Mouse (Mus musculus): ENCODE measurements around the gene Slbp.

The Slbp gene

DNA sequence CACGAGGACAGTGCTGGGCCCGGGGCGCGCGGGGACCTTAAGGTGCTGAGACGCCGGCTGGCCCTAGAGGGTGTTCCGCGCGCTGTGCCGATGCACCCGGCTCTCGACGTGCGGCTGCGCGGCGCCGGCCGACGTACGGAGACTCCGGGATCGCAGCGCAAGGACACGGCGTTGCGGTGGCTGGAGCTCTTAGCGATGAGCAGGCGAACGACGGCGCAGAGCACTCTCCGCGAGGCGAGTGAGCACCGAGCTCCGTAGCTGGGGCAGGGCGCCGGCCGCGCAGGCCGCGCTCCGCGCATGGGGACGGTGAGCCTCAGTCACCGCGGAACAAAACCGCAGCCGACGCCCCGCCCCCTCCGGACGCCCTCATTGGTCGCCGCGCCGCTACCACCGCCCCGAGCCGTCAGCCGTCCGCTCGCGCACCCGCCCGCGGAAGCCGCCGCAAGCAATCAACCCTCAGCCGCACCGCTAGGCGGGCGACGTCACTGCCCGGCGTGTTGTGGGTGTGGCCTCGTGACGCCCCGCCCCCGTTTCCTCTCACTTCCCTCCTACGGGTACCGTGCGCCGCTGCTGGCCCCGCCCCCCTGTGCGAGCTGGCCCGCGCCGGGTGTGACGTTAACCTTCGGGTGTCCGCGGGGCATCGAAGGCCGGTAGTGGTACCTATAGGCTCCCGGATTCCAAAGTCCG is 22.9 kb downstream of the Slbp start, which contains the start of the genes Fam53a and Gm9903:
Gene Fam53a (minus strand): TSS at position 335 of the 687 bp plus-strand sequence.
Gene Gm9903 (plus strand): TSS at position 625 of the 687 bp plus-strand sequence.
- DNase-seq (ENCODE audit: low spot score), result peak; percentile 99

DNA sequence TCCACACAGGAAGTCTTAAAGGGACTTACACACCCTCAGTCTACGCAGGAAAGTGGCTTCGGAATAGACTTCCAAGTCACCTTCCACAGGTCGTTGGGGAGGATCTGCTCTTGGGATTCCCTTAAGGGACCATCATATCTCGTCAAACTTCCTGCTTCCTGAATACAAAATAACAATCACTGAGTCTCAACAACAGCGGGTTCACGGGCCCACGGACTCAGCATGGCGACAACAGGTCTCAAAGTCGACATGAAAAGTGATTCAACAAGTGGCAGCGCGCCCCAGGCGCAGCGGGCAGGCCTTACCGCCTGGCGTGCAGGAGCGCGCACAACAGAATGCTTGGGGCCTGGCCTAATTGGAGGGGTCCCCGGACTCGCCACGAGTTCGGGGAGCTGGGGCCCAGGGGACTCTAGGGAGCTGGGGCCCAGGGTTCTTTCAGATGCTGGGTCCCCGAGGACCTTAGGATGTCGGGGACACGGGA is 23.5 kb downstream of the Slbp start:
- peak; percentile 31 for DNase-seq (ENCODE audit: low spot score)

DNA sequence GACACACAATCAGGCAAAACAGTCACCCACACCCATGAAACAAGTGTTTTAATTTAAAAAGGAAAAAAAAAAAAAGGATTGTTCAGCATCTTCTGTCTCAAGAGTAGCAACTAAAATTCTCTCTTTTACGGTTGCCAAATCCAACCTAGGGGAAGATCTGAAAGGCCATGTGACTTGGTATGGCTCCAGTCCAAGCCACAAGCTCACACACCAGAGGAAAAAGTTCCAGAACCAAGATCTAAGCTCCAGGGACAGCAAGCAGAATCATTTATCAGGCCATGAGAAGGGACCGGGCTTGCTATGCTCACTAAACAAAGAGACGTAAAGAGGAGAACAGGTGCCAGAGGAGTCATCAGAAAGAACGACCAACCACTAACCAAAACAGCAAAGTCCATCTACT is 24.4 kb downstream of the Slbp start:
- peak; percentile 40 for DNase-seq (ENCODE audit: low spot score)

DNA sequence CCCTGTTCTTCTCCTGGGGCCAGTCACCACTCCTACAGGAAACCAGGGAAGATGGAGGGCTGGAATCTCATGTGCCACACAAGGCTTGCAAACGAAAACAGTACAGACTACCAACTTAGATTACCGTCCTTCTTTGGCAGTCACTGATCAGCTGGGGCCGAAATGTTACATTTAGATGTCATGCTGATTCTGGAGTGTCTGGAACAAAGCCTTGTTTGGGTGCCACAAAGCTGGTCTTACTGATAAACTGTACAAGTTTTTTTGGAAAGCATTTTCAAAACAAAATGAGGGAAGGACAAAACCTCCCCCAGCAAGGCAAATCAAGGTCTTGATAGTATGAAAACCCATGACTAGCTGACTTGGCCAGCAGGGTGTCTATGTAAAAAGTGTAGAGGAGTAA is 28.6 kb downstream of the Slbp start:
- DNase-seq (ENCODE audit: low spot score), result peak; percentile 71

DNA sequence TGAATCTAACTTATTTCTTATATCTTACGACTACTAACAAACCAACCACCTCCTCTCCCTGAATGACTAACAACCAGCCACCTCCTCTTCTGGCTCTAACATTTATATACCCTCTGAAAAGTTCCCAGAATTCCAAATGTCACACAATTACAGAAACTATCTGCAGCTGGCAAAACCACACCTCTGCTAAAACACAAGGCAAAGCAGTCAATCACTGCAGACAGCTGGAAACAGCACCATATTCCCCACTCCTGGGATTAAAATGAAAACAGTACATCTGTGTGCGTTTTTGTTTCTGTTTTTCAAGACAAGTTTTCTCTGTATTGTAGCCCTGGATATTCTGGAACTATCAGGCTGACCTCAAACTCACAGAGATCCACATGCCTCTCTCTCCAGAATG is 29.7 kb downstream of the Slbp start:
- no peak for DNase-seq (ENCODE audit: low spot score)

DNA sequence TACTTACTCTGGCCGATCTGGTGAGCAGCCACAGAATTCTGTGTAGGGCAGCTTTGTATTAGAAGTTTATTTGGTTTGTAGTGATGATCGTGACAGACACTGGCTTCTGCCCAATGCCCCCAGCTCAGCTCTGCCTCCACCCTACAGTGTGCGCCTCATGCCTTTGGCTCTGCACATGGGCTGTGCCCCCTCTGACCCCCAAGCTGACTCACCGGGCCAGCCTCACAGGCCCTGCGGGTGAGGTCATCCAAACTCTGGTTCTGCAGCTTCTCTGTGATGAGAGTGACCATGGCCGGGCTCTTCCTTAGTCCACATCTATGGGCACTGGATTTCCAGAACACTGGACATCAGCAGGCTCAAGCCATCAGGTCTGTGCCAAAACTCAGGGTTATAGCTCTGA is 38.0 kb downstream of the Slbp start:
- DNase-seq (ENCODE audit: low spot score), result peak; percentile 23

DNA sequence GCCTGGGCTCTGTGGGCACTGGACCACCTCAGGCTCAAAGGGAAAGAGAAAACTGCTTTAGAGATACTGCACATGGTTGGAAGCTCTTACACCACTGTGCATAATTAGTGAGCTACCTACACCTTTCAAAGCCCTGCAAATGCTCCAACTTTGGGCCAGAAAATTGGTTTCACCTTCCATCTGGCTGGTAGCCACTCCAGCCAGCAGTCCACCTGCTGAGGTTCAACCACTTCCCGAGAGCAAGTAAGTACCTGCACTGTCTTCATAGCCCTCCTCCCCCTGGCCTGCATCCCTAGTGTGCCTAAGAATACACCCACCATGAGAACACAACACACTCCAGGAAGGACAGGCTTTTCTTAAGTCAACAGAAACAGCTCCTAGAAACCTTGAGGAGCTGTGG is 40.6 kb downstream of the Slbp start:
- no peak for DNase-seq (ENCODE audit: low spot score)

DNA sequence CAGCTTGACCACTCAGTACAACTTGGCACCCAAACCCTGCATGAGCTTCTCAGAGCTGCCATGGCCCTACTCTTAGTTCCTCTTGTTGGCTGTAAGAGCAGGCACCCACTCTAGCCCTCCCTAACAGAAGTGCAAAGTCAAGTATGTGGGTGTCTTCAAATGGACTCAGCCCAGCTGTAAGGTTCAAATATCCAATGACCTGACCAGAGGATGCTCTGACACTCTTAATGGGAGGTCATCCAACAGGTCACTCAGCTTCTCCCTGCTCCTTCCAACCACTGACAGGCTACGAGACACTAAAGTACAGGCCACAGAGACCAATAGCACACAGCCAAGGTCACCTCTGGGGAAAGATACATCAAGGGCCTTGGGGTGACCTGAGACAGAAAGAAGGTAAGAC is 43.1 kb downstream of the Slbp start:
- DNase-seq (ENCODE audit: low spot score), result no peak

DNA sequence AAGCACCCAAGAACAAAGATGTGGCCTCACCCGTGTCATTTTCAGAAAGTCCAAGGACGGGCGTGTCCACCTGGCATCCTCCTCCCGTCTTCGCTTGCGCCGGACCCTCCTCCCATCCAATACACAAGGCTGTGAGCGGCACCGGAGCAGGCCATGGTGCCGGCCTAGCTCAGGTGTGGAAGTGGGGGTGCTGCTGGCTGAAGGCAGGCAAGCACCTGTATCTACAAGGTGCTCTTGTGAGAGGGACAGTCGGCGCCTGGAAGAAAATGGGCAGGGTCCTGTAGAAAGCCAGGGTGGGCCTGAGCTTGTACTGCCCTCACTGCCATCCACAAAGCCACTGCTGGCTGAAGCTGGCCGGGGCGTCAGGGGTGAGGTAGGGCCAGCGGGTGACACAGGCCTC is 44.9 kb downstream of the Slbp start:
- DNase-seq (ENCODE audit: low spot score), result no peak

DNA sequence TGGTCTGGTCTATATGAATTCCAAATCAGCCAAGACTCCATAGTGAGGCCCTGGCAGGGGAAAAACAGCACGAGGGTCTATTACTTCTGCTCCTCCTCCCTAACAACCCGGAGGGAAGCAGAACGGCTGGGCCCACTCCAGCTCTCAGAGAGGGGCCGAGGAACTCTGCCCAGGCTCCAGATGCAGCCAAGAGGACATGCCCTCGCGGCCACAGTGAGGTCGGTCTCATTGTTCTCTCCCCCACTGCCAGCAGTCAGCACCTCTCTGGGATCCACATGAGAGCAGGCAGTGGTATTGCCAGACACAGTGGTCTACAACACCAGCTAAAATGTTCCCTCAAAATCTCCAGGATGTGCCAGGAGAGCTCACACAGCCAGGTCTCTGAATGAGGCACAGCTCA is 45.7 kb downstream of the Slbp start:
- no peak for DNase-seq (ENCODE audit: low spot score)

DNA sequence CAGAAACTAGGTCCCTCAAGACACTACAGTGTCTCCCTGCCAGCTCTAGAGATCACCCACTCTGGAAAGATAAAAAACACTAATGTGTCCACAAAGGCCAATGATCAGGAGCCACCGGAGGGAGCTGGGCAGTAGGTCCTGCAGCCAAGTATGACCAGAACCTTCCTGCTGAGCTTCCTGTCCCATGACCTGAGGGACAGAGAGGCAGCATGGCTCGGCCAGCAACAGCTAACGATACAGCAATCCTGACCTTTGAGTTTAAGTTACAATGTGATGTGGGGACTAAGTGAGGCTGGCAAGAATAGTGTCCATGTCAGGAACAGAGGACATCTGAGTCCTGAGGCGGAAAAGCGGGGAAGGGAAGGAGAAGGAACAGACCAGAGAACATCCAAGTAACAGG is 47.1 kb downstream of the Slbp start:
- no peak for DNase-seq (ENCODE audit: low spot score)

DNA sequence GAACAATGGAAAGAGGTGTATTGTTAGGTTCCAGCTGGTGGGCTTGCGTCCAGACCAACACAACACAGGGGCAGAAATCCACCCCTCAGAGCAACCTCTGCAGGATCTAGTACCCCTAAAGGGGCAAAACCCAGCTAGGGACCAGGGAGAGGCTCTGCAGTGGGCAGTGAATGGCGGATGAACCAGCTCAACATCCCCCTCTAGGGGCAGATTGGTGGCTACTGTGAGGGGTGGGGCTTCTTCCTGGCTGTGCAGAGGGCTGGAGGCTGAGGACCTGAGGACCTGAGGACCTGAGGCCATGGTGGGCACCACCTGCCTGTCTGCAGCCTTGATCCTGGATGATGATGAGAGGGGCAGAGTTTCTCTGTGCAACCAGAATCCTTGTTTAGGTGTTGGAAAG is 58.8 kb downstream of the Slbp start:
- no peak for DNase-seq (ENCODE audit: low spot score)

DNA sequence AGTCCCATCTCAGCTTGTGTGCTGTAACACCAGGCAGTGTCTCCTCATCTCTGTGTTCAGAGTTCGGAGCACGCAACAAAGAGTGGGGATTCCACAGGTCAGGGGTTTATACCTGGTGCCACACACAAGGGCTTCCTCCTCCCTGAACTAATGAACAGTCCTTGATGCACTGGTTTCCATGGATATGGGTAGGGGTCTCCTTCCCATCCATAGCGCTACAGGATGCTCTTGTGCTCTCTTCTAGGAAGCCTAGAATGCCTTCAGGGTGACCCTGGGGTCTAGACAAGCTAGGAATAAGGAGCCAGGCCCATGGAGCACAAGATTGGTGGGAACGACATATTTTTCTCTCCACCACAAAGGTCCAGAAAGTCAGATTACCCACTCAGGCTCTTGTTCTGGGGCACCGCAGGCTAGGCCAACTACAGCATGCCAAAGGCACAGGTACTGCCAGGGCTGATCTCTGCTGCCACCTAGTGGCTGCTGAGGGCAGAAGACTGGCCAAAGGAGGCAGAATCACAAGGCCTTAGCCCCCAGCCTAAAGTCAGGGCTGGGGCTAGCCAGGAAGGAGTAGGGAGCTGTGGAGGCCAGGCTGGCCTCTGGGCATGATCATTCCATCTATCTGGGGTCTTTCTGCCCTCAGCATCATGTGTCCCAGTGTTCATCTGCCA is 63.0 kb downstream of the Slbp start:
- peak; percentile 40 for DNase-seq (ENCODE audit: low spot score)

DNA sequence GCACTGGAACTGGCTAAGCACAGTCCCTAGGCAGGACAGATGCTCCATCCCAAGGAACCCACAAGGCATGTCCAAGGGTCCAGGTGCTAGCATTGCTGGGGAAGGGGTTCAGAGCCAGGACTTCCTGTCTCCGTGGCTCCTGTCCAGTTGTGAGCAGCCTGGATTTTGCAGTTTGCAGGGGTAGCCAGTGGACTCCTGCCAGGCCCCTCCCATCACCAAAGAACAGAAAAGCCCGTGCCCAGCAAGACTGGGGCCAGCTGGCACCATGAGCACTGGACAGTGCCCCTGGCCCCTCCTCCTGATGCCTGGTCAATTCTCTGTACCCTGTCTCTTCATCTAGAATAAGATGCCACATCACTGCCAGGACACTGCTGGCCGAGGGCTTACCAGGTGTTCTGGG is 64.3 kb downstream of the Slbp start:
- DNase-seq (ENCODE audit: low spot score), result no peak

DNA sequence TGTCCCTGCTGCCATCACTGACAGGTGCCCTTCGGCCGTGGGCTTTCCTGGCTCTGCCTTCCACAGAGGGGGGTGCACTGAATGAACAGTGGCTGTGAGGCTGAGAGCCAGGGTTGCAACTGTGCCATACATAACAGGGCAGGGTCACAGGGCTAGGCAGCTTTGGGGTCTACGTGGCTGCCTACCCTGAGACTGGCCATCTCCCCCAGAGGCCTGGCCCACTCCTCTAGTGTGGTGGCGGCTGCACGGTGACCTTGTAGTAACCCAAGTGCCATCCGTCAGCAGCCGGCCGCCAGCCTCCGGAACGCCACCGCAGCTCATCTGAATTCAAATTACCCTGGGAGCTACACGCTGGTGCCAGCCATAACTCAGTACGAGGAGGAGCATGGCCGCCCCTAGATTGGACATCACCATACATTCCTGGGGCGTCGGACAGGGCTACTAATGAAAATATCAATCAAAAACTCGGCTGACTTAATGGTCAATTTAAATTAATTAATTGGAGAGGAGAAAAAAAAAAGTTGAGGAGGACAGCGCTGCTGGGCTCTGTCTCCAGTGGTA is 64.8 kb downstream of the Slbp start:
- no peak for DNase-seq (ENCODE audit: low spot score)

Data from ovary, adult 18-20 months (tissue).